Mouse (Mus musculus) kidney, adult 2 months (tissue): ENCODE measurements around the gene Pcdh20.

Source experiments
- CTCF ChIP-seq: fragments of 200-500 bp; conservative IDR thresholded peaks from 2 replicates; pipeline ENCODE4 v1.5.1; 2011; ENCODE audit warnings: low read depth, mild to moderate bottlenecking, control low read depth, low read length, moderate library complexity, mixed read lengths; ENCODE audit not compliant: insufficient read depth, insufficient read length
- POLR2A ChIP-seq: fragments of 200-500 bp; IDR thresholded peaks from one replicate; pipeline ENCODE4 v1.6.1; 2011; ENCODE audit warnings: low read depth, low read length, control low read depth

DNA sequence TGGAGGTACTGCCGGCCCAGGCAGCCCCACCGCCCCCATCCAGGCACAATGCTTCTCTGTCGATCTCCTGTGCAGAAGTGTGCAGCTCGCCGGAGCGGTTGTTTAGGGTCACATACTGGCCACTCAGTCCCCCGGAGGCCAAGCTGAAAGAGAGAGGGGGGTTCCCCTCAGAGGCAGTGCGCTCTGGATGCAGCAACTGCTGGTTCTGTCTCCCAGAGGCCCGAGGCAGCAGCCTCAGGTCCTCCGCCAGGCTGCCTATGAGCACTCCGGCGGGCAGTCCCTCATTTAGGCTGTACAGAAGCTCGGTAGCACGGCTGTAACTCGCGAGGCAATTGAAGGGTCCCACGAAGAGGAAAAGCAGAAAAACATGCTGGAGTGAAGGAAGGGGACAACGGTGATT lies 1.8 kb downstream of the Pcdh20 start:
- no peak for TF ChIP-seq POLR2A
- no peak for TF ChIP-seq CTCF
